Mouse (Mus musculus) adrenal gland, adult 2 months (tissue): Measurements from ENCODE around the gene Tnfaip8l3. TPM values are rescaled to one million over a fixed set of nuclear protein-coding genes. Genes with fewer than 3 reads are reported as not detected.
A peak's percentile ranks its signal among the peaks of the same experiment; 100 is the strongest.

Source experiments
- DNase-seq: peaks from one replicate; pipeline ENCODE4 v3.0.0; 2021
- polyA plus RNA-seq: library from polyadenylated mRNA; depleted of rRNA; stranded (reverse); fragments of >200 nt; gene quantifications from 2 replicates; pipeline ENCODE4 v1.2.3, GENCODE M21; 2012; rRNA removed
- total RNA-seq, 2 experiments: library from RNA; stranded (reverse); gene quantifications; 2 replicates each; pipeline ENCODE4 v1.2.3; 2021

Tnfaip8l3 gene
- total and polyA plus RNA-seq, 3 experiments = 0.04 to 1.0 (median 0.09) TPM

- peak; percentile 17 for DNase-seq
Measured at GRCm38 (mm10) chr9:53990921-53991320, 77.3 kb downstream of the Tnfaip8l3 start.

DNA sequence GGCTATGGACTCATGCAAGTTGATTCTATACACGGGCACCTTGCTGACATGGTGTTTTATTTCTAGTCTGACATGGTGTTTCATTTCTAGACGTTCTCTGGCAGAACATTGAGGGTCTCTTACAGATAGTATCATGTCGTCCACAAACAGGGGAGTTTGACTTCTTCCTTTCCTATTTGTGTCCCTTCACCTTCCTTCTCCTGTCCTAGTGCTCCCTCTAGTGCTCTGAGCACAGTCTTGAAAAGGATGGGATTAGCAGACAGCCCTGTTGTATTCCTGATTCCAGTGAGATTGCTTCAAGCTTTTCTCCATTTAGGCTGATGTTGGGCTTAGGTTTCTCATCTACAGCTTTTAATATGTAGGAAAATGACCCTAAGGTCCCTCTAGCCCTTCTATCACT, 81.2 kb downstream of the Tnfaip8l3 start:
- DNase-seq = peak; percentile 10

GRCm38 (mm10) chr9:53984868-53985267, 83.3 kb downstream of the Tnfaip8l3 start:
- no peak for DNase-seq

- DNase-seq = peak; percentile 75
Measured at GRCm38 (mm10) chr9:53975122-53975518, 93.1 kb downstream of the Tnfaip8l3 start, which contains the start of gene Elmod1. Gene Elmod1, minus strand, starts transcription at chr9:53975301.

DNA sequence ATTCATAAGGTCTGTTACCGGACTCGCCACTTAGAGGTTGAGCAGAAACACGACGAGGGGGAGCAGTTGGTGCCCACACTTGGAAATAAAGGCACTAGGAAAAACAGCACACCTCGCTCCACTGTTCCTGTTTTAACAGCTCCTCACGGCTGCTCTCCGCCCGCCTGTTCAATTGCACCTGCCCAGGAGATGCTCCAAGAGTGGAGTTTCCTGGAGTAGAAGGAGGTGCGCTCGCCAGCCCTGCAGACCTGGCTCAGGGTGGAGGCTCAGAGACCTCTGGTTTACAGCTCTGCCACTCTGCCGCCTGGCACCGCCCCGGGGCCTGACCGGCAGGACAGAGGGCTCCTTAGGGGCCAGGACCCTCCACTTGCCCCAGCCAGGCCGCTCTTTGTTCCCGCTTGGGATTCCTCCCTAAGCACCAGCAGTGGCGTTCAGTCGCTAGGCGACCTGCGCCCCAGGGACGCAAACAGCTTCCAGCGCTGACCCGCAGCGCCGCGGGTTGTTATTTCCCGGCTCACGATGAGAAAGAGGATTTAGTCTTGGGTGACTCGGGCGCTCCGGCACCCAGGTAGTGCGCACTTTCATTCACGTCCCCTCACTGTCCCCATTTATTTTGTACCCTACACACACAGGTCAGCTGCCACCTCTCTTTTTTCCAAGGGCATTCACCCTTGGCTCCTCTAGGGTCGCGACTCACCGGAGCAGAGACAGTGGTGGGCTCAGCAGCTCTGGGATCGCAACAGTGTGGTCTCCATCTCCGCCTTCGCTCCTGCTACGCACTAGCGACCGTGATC, 93.7 kb downstream of the Tnfaip8l3 start:
- peak; percentile 25 for DNase-seq

DNA sequence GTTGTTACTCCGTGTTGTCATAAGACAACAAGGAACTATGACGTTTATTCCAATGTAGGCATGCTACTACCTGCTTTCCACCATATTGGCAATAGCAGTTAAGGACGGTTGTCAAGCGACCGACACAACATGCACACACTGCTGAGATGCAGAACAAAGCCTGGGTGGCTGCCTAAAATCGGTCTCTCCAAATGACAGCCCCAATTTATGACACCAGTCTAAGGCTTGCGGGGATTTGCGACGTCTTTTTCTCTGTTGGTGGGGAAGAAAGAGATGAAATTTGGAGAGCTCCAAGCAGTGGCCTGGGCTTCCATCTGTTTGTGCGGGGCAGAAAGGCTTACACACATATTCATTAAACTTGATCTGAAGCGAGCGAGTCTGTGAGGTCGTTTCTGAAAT, 94.3 kb downstream of the Tnfaip8l3 start:
- no peak for DNase-seq

Other genes with a start within 250 kb of the Tnfaip8l3 start
- not detected for gene Sln, start 218.2 kb downstream of the Tnfaip8l3 start, total RNA-seq
- gene Sln, start 218.2 kb downstream of the Tnfaip8l3 start, polyA plus RNA-seq = not detected in 2 replicates
- 1 to 10 TPM; 2.5 to 4.4 TPM for gene Elmod1, start 93.1 kb downstream of the Tnfaip8l3 start, total RNA-seq
- gene Elmod1, start 93.1 kb downstream of the Tnfaip8l3 start, polyA plus RNA-seq = 0.57 and 0.79 TPM in 2 replicates
- gene Cyp19a1, start 199.7 kb upstream of the Tnfaip8l3 start, total RNA-seq = not detected
- not detected in 2 replicates for gene Cyp19a1, start 199.7 kb upstream of the Tnfaip8l3 start, polyA plus RNA-seq
- 1 to 10 TPM; 5.5 to 7.5 TPM for gene Gldn, start 218.1 kb upstream of the Tnfaip8l3 start, total RNA-seq
- gene Gldn, start 218.1 kb upstream of the Tnfaip8l3 start, polyA plus RNA-seq = 0.88 and 1.1 TPM in 2 replicates